Mouse (Mus musculus) liver, embryonic 12.5 days (tissue): ENCODE measurements around the gene Sar1b. TPM values are rescaled to one million over a fixed set of nuclear protein-coding genes. Genes with fewer than 3 reads are reported as not detected.
A peak's percentile ranks its signal among the peaks of the same experiment; 100 is the strongest.

ENCODE experiments used
- ATAC-seq: fragments of 200-750 bp; cut with Nextera tagmentation; 2 replicates; pipeline ENCODE4 v1.8.0; 2017; ENCODE audit warnings: moderate number of reproducible peaks, mild to moderate bottlenecking, moderate library complexity
- H3K27ac ChIP-seq: fragments of 300-500 bp; sonication (generic); 2 replicates; pipeline ENCODE4 v1.5.1; 2016; ENCODE audit warnings: mild to moderate bottlenecking
- H3K27me3 ChIP-seq: fragments of 300-500 bp; sonication (generic); replicated peaks from 2 replicates; pipeline ENCODE4 v1.6.1; 2016; ENCODE audit warnings: mild to moderate bottlenecking, moderate library complexity
- H3K36me3 ChIP-seq: fragments of 300-500 bp; sonication (generic); 2 replicates; pipeline ENCODE4 v1.6.1; 2016; ENCODE audit warnings: mild to moderate bottlenecking, moderate library complexity
- H3K4me1 ChIP-seq: fragments of 300-500 bp; sonication (generic); 2 replicates; pipeline ENCODE4 v1.6.1; 2016
- H3K4me2 ChIP-seq: fragments of 300-500 bp; sonication (generic); 2 replicates; pipeline ENCODE4 v1.6.1; 2016; ENCODE audit warnings: mild to moderate bottlenecking, moderate library complexity
- H3K4me3 ChIP-seq: fragments of 300-500 bp; sonication (generic); 2 replicates; pipeline ENCODE4 v1.5.1; 2016; ENCODE audit warnings: mild to moderate bottlenecking, moderate library complexity
- H3K9ac ChIP-seq: fragments of 300-500 bp; sonication (generic); 2 replicates; pipeline ENCODE4 v1.6.1; 2016; ENCODE audit warnings: mild to moderate bottlenecking, moderate library complexity
- H3K9me3 ChIP-seq: fragments of 300-500 bp; sonication (generic); replicated peaks from 2 replicates; pipeline ENCODE4 v1.6.1; 2016; ENCODE audit warnings: mild to moderate bottlenecking, moderate library complexity
- WGBS: fragments of 180-500 bp; shearing (Covaris S2); methylation state at CpG from one replicate; pipeline ENCODE4 v1.1.7; 2016; ENCODE audit not compliant: insufficient replicate concordance; 5-methylcytosine and 5-hydroxymethylcytosine counted together
- polyA plus RNA-seq: library from polyadenylated mRNA; unstranded; fragments of >200 nt; fragmentation: Nextera tagmentation; extraction: Ambion mirVana; gene quantifications from 2 replicates; pipeline ENCODE4 v1.2.1, GENCODE M21; 2016

Gene Sar1b
- polyA plus RNA-seq, 1 experiment from 2014 or later, result 88.7 TPM

DNA sequence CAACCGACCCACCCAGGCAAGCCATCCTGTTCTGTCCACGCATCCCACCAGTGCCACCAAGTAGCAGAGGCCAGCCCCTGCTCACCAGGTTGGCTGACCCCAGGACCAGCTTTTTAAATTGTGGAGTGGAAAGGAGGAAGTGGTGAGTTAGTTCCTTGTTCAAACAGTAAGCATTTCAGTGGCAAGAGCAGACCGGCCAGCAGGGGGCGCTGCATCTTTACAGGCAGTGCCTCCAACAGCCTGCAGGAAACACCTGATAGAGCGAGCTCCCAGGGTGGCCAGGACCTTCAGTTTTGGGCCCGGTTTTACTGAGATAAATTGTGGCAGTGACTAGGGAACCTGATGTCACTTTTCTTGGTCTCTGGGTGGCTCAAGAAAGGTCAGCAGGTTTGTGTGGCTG lies 54.3 kb downstream of the Sar1b start:
- no peak overlapping the region for H3K9ac ChIP-seq
- H3K27me3 ChIP-seq, result no peaks in the 10 kb centered on the region
- 27% methylated on average over 6 of the region's 6 CpGs for WGBS
- no peak overlapping the region for H3K27ac ChIP-seq
- H3K4me1 ChIP-seq, result peaks cover 15% of the 10 kb centered on the region
- H3K4me2 ChIP-seq, result no peak overlapping the region
- H3K36me3 ChIP-seq, result no peaks in the 10 kb centered on the region
- no peaks in the 10 kb centered on the region for H3K9me3 ChIP-seq
- ATAC-seq, result 0 out of 2 replicates have a peak, but pooled peaks have one; percentile 23
- no peak overlapping the region for H3K4me3 ChIP-seq

DNA sequence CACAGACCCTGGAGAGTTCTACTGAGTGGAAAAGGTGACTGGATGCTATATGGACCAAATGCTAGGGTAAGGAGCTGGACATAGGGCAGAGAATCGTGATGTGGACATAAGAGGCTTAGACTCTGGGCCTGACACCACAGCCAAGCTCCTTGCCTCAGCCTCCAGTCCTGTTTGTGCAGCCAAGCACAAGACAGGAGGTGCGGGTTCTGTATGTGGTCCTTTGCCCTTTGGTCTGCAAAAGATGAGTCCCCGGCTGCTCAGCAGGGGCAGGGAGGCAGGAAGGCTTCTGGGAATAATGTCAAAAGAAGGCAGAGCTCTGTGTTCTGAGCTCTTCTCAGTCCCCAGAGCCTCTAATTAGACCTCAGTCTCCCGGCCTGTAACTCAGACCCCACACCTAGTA lies 55.4 kb downstream of the Sar1b start:
- Histone ChIP-seq H3K27me3 (no peaks in the 10 kb centered on the region), H3K36me3 (0 out of 2 replicates have a peak, but pooled peaks cover 3% of the 10 kb centered on the region), H3K27ac (no peak overlapping the region), H3K9ac (no peak overlapping the region), H3K9me3 (no peaks in the 10 kb centered on the region), H3K4me1 (peaks cover 26% of the 10 kb centered on the region), H3K4me2 (no peak overlapping the region), H3K4me3 (no peak overlapping the region)
- WGBS, result 67% methylated on average over 4 of the region's 4 CpGs
- no peak for ATAC-seq

DNA sequence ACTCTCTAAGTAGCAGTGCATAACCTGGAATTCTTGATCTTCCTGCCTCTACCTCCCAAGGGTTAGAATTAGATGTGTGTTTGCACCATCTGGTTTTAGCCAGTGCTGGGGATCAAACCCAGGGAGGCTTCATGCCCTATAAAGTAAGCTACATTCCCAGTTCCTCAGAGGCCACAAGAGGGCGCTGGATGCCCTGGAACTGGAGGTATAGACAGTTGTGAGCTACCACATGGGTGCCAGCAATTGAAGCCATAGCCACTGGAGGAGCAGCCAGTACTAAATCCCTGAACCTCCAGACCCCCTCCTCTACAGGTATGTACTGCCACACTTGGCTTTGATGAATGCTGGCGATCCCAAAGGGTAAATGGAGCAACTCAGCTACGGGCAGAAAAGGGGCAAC lies 56.5 kb downstream of the Sar1b start:
- H3K27me3 ChIP-seq, result no peaks in the 10 kb centered on the region
- H3K4me2 ChIP-seq, result no peak overlapping the region
- H3K4me1 ChIP-seq, result peaks cover 33% of the 10 kb centered on the region
- no peak overlapping the region for H3K4me3 ChIP-seq
- ATAC-seq, result no peak
- H3K9me3 ChIP-seq, result no peaks in the 10 kb centered on the region
- 62% methylated on average over 3 of the region's 3 CpGs for WGBS
- H3K27ac ChIP-seq, result no peak overlapping the region
- no peak overlapping the region for H3K9ac ChIP-seq
- H3K36me3 ChIP-seq, result peaks cover 3% of the 10 kb centered on the region; the same call in 1 of the 2 replicates

DNA sequence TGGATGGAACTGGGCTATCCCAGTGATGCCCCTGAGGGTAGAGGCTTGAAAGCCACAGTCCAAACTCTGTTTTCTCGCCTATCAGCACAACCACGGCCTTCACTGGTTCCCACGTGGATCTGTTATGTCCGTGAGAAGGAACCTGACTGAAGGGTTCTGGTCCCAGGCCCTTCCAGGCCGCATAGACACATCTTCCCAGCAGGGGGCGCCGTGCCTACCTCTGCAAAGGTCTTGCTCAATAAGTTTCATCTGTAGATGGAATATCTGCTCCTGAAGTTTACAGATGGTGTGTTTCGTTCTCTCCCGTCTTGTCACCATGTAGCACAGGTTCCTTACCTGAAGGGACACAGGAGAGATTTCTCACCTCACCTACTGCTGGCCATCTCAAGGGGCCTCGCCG lies 57.4 kb downstream of the Sar1b start:
- Histone ChIP-seq H3K36me3 (peaks cover 9% of the 10 kb centered on the region; the same call in 1 of the 2 replicates), H3K4me3 (no peak overlapping the region), H3K4me1 (peaks cover 33% of the 10 kb centered on the region), H3K4me2 (no peak overlapping the region), H3K9ac (no peak overlapping the region), H3K27ac (no peak overlapping the region), H3K27me3 (no peaks in the 10 kb centered on the region), H3K9me3 (no peaks in the 10 kb centered on the region)
- WGBS, result 31% methylated on average over 11 of the region's 11 CpGs
- ATAC-seq, result no peak

DNA sequence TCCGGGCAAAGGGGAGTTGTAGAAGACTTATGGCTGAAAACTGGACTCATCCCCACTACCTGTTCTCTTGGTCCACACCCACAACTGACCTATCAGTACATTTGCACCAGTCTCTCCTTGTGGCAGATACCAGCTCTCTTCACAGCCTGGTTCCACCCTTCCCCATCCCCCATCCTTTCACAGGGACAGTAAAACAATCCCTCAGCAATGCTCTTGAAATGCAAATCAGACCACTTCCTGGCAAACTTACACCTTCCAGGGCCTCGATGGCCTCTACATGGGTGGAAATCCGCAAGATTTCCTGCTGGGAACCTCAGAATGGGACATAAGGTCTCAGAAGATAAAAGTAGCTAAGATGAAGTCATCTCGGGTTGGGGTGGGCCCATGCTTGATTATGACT lies 59.2 kb downstream of the Sar1b start:
- no peaks in the 10 kb centered on the region for H3K27me3 ChIP-seq
- peaks cover 20% of the 10 kb centered on the region for H3K36me3 ChIP-seq
- peak; percentile 50; the same call in 1 of the 2 replicates for ATAC-seq
- peak overlapping the region; percentile 12; the same call in 1 of the 2 replicates for H3K9ac ChIP-seq
- H3K4me2 ChIP-seq, result no peak overlapping the region
- peaks cover 33% of the 10 kb centered on the region for H3K4me1 ChIP-seq
- no peak overlapping the region for H3K27ac ChIP-seq
- WGBS, result 29% methylated on average over 4 of the region's 4 CpGs
- no peak overlapping the region for H3K4me3 ChIP-seq
- H3K9me3 ChIP-seq, result no peaks in the 10 kb centered on the region

DNA sequence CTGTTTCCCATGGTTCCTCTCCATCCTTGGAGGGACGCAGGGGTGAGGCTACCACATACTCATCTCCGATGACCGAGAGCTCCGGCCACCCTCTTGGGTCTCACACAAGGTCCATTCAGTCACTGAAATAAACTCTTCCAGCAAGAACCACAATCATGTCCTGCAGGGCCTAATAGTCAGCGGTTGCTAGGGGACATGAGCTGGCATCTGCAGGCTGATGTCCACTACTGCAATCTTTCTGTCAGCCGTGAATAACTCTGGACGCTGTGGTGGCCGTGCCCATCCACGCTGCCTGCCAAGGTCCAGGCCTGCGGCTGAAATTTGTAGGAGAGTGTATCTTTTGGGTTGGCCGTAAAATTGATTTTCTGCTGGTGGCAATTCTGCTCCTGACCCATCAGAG lies 59.8 kb downstream of the Sar1b start:
- peaks cover 33% of the 10 kb centered on the region for H3K4me1 ChIP-seq
- H3K27me3 ChIP-seq, result no peaks in the 10 kb centered on the region
- no peak overlapping the region for H3K9ac ChIP-seq
- WGBS, result 75% methylated on average over 11 of the region's 11 CpGs
- H3K36me3 ChIP-seq, result peaks cover 20% of the 10 kb centered on the region
- H3K9me3 ChIP-seq, result no peaks in the 10 kb centered on the region
- H3K4me3 ChIP-seq, result no peak overlapping the region
- no peak overlapping the region for H3K27ac ChIP-seq
- ATAC-seq, result no peak
- no peak overlapping the region for H3K4me2 ChIP-seq

DNA sequence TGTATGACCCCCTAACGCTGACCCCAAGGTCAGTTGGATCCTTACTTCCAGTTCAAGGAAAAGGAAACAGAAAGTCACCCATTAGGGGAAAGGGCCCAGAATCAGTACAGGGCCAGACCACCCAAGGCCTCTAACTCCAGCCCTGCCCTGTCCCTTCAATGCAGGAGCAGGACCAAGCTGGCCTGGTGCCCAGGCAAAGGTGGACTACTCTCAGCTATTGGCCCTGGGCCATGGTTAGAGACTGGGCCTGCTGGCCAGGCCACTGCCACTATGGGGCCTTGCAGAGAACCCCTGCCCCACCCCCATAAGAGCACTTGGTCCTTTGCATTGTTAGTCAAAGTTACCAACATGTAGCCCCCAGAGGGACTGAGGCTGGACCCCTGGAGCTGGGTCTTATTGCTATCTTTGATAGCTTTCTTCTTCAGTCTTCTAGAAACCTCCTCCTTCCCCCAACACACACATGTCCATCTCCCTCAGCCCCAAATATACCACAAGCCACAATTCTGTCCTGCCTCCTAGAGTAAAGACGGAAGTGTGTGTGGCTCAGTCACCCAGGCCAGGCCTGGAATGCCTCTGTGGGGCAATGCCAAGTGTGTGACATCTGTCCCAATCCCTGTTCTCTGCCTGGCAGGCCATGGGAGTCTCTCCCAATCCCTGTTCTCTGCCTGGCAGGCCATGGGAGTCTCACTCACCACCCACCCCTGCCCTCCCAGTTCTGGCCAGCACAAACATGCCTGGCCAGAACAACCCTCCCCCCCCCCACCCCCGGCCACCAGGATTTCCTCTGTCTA lies 60.7 kb downstream of the Sar1b start:
- Histone ChIP-seq H3K27me3 (no peaks in the 10 kb centered on the region), H3K4me1 (peaks cover 33% of the 10 kb centered on the region), H3K36me3 (peaks cover 20% of the 10 kb centered on the region), H3K4me2 (no peak overlapping the region), H3K4me3 (no peak overlapping the region), H3K27ac (no peak overlapping the region), H3K9me3 (no peaks in the 10 kb centered on the region), H3K9ac (no peak overlapping the region)
- no peak for ATAC-seq
- 80% methylated on average over 3 of the region's 3 CpGs for WGBS

DNA sequence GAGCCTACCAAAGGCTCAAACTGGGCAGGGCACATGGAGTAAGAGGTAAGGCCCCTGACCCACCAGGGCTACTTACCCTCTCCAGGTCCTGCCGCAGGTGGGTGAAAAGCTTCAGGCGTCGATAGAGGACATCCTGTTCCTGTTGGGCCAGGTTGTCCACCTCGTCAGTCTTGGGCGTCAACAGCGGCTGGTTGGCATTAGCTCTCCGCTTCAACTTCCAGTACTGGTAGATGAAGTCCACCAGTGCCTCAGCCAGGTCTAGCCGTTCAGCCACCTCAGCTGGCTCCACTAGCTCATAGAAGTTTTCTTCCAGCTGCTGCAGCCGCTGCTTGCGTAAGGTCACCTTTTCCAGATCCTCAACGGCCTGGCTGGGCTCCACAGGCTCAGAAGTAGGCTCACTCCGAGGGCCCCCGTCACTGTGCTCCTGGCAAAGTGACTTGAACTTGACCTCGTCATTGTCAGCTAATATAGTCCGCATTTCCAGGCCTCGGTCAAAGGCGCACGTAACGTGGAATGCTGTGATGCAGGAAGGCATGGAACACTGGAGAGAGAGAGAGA lies 61.5 kb downstream of the Sar1b start:
- Histone ChIP-seq H3K9ac (no peak overlapping the region), H3K4me2 (no peak overlapping the region), H3K4me3 (no peak overlapping the region), H3K27me3 (no peaks in the 10 kb centered on the region), H3K9me3 (no peaks in the 10 kb centered on the region), H3K36me3 (peaks cover 20% of the 10 kb centered on the region), H3K27ac (no peak overlapping the region), H3K4me1 (peaks cover 33% of the 10 kb centered on the region)
- ATAC-seq, result no peak
- WGBS, result 85% methylated on average over 19 of the region's 19 CpGs

DNA sequence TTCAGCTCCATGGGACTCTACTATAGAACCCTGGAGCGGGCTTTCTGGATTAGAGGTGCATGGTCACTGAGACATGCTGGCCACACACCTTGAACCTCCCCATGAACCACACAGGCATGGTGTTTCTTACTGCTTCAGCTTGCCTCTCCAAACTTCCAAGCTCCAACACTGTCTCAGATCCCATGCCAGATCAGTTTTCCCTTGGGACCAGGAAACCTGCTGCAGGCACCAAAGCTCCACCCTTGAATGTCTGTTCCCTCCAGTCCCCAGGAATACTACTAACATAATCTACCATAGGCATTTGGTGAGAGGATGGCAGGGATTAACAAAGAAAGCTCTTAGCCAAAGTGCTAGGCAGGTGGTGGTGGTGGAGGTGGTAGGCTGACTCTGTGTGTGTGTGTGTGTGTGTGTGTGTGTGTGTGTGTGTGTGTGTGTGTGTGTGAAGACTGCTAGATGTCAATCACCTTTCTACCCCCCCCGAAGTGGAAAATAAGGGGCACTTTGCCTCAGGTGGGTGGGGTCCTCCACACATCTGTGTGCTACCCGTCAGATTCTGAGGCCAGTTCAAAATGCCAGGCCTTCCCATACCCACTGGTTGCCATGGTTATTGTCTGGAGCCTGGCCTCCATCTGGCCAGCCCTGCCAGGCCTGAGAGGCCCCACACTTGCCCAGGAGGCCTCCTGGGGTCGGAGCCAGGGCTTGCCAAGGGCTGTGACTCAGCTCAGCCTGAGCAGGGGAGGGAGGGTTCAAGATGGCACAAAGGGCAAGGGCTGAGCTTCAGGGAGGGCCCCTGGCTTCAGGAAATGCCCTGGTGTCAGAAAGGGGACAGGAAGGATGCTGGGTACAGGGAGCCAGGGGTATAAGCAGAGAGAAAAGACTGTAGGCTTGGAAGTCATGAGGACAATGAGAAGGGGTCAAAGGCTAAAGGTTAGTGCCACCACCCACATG lies 68.7 kb downstream of the Sar1b start:
- 56% methylated on average over 4 of the region's 4 CpGs for WGBS
- peaks cover 35% of the 10 kb centered on the region for H3K4me1 ChIP-seq
- peak; percentile 68; the same call in 1 of the 2 replicates for ATAC-seq
- H3K4me3 ChIP-seq, result no peak overlapping the region
- no peak overlapping the region for H3K27ac ChIP-seq
- no peak overlapping the region for H3K4me2 ChIP-seq
- no peaks in the 10 kb centered on the region for H3K27me3 ChIP-seq
- 0 out of 2 replicates have a peak overlapping the region, but pooled peaks have one; percentile 17 for H3K9ac ChIP-seq
- H3K9me3 ChIP-seq, result no peaks in the 10 kb centered on the region
- peaks cover 6% of the 10 kb centered on the region for H3K36me3 ChIP-seq

DNA sequence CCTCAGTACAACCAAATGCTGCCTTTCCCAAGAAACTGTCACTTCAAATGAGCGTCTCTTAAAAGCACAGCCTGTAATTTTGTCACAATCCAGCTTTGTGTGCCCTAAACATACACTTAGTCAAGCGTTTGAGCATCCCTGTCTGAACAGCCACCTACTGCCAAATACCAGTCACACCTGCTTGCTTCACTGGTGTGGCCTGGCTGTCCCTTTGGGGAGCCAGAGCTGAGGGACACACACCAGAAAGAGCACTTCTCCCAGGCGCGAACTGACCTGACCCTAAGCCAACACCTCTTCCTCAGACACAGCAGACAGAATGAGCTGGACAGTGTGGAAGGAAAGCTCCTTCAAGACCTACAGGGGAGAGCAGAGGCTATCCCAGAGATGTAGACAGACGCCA lies 69.5 kb downstream of the Sar1b start:
- Histone ChIP-seq H3K4me1 (peaks cover 39% of the 10 kb centered on the region), H3K27ac (peak overlapping the region; percentile 50; the same call in 1 of the 2 replicates), H3K27me3 (no peaks in the 10 kb centered on the region), H3K9me3 (no peaks in the 10 kb centered on the region), H3K4me2 (no peak overlapping the region), H3K36me3 (peaks cover 6% of the 10 kb centered on the region; the same call in 1 of the 2 replicates), H3K4me3 (no peak overlapping the region), H3K9ac (no peak overlapping the region)
- 63% methylated on average over 5 of the region's 5 CpGs for WGBS
- ATAC-seq, result no peak

DNA sequence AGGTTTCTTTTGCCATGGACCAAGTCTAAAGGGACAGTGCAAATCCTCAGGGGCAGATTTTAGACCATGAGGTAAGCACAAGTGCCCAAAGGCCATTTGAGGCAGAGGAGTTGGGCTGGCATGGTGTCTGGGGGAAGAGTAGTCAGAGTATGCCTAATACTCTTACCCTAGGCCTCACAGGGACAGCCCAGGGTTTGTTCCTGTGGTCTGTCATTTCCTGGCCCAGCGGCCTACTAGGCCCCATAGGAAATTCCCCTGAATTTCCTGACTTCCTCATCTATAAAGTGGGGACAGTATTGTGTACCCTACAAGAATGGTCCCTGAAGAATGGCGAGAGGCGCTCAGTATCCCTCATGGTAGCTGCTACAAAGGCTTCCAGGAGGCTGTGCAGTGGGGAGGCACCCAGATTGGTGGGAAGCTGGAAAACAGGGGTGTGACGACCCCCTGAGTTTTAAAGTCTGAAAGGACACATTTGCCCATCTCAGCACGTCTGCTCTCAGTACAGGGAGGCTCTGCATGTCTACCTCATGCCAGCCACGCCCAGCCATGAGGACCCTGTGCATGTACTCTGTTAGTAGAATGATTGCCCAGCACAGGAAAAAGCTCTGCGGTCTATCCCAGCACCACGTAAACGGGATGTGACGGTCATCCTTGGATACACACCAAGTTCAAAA lies 70.0 kb downstream of the Sar1b start:
- Histone ChIP-seq H3K27me3 (no peaks in the 10 kb centered on the region), H3K9me3 (no peaks in the 10 kb centered on the region), H3K27ac (no peak overlapping the region), H3K4me3 (no peak overlapping the region), H3K4me1 (peaks cover 39% of the 10 kb centered on the region), H3K4me2 (no peak overlapping the region), H3K9ac (no peak overlapping the region), H3K36me3 (peaks cover 6% of the 10 kb centered on the region; the same call in 1 of the 2 replicates)
- 64% methylated on average over 10 of the region's 10 CpGs for WGBS
- no peak for ATAC-seq
